Mouse (Mus musculus) liver, adult 2 months (tissue): ENCODE results near the gene Ctnnb1.

Source experiments
- CTCF ChIP-seq: fragments of 200-500 bp; IDR thresholded peaks from 2 replicates; pipeline ENCODE4 v1.5.1; 2011; ENCODE audit warnings: low read depth, low read length, control low read depth
- POLR2A ChIP-seq: fragments of 200-500 bp; IDR thresholded peaks from 2 replicates; pipeline ENCODE4 v1.6.1; 2011; ENCODE audit warnings: low read length, control low read depth; ENCODE audit not compliant: insufficient read depth; ENCODE audit errors: extremely low read depth

GRCm38 (mm10) chr9:120963104-120963503 is 34.1 kb downstream of the Ctnnb1 start:
- TF ChIP-seq POLR2A (no peak), CTCF (no peak)
